Mouse (Mus musculus) lung, postnatal 36 days (tissue): ENCODE data around the gene Bag5.
"Not testable (repeated sequence)": the region's sequence is repeated elsewhere in the genome, so short reads cannot be mapped to it uniquely, and the experiment has no call there.

Experiments
- DNase-seq: peaks from one replicate; pipeline ENCODE4 v3.0.0; 2022; ENCODE audit warnings: mixed read lengths

The Bag5 gene

DNA sequence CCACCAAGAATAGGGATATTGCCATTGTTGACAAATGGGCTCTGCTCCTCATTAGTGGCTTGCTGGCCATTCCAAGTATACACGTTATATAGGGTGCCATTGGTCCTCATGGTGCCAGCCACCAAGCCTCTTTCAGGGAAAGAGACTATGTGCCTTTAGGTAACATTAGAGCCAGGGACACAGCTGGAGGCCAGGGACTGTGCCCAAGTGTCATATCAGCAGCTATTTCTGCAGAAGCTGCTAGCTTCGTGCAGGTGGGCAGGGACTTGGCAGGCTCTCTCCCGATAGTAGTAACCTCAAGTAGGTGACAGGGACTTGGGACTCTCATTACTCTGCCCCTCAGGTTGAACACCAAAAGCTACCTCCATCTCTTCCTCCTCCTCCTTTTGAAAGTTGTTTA, 21.9 kb upstream of the Bag5 start:
- DNase-seq: no peak

GRCm38 (mm10) chr12:111732921-111733320, 19.9 kb upstream of the Bag5 start:
- no peak for DNase-seq

- peak; percentile 91 for DNase-seq
Measured at GRCm38 (mm10) chr12:111731822-111732807, 19.1 kb upstream of the Bag5 start.

GRCm38 (mm10) chr12:111727956-111728355, 14.9 kb upstream of the Bag5 start:
- no peak for DNase-seq

GRCm38 (mm10) chr12:111726122-111726463, 13.0 kb upstream of the Bag5 start:
- peak; percentile 78 for DNase-seq

GRCm38 (mm10) chr12:111725338-111726121, 12.5 kb upstream of the Bag5 start:
- peak; percentile 37 for DNase-seq

DNA sequence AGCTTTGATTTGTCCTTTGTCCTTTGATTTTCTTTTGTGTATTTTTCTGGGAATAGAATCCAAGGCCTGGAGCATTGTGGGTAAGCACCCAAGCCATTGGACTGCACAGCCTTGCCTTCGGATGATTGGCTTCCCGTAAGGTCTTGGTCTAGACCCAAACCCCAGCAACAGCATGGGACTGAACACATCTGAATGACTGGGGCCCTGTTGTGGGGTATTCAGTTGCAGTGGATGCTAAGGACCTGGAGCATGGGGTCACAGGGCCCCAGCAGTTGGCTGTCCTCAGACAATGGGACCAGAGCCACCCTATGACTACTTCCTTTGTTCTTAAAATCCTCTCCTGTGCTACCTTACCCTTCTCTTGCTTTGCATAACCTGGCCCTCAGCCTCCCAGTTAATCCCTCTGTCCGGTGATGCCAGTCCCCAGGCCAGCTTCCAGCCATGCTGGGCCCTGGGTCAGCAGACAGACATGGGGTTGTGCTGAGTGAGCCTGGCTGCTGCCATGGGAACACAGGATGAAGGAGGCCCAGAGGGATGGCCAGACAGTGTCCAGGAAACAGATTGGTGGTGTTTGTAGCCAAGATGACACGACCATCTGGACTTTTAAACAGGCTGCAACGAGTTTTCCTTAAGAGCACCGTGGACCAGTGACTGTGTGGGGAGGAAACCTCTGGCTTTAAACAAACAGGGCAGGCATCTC, 11.7 kb upstream of the Bag5 start:
- DNase-seq: no peak

GRCm38 (mm10) chr12:111722654-111723053, 9.6 kb upstream of the Bag5 start:
- DNase-seq: peak; percentile 68

GRCm38 (mm10) chr12:111720222-111720621, 7.2 kb upstream of the Bag5 start:
- DNase-seq: no peak

GRCm38 (mm10) chr12:111718656-111719055, 5.6 kb upstream of the Bag5 start:
- DNase-seq: no peak

DNA sequence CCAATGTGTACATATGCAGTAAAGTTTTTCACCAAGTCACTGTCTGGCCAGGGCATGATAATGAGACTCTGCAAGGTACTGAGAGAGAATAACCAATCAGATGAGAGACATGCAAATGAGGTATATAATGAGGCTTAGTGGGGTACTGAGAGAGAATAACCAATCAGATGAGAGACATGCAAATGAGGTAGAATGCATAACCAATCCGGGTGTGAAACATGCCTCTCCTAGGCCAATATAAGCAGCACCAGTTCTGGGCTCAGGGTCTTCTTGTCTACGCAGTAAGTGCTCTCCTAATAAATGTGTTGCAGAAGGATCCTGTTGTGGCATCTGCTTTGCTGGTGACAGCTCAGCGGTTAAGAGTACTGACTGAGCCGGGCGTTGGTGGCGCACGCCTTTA, 3.4 kb upstream of the Bag5 start:
- DNase-seq: no peak

GRCm38 (mm10) chr12:111713880-111714279, 823 bp upstream of the Bag5 start:
- DNase-seq: not testable (repeated sequence)

- DNase-seq: no peak
Measured at GRCm38 (mm10) chr12:111712476-111712875, 581 bp downstream of the Bag5 start.

DNA sequence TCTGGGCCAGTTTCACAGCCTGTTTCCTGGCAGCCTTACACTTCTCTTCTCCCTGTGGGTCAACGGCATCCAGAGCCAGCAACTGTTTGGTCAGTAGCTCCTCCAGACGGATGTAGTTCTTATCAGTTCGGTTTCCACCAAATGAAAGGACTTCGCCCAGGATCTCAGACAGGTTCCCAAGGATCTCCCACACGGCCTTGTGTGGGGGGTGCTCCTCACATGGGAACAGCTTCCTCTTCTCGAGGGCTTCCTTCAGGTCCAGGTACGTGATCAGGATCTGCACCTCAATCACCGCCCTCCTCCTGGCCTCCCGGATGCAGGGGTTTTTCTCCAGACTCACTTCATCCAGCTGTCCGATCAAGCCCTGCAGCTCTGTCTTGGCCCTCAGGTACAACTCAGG, 3.0 kb downstream of the Bag5 start:
- DNase-seq: no peak

DNA sequence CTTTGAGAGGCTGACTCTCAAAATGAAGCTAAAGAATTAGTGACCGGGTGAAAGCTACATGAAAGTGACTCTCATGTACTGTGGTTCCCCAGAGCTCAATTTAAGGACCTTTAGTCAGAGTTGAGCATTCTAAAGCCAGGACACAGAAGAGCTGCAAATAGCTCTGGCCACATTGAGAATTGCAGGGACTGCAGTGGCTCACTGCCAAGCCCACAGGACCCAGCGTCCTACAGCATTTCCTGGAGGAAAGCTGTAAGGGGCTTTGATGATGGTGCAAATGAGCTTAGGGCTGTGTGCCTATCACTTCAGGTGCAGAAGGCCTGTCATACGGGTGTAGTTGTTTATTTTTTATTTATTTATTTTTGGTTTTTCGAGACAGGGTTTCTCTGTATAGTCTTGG, 4.9 kb downstream of the Bag5 start:
- no peak for DNase-seq

DNA sequence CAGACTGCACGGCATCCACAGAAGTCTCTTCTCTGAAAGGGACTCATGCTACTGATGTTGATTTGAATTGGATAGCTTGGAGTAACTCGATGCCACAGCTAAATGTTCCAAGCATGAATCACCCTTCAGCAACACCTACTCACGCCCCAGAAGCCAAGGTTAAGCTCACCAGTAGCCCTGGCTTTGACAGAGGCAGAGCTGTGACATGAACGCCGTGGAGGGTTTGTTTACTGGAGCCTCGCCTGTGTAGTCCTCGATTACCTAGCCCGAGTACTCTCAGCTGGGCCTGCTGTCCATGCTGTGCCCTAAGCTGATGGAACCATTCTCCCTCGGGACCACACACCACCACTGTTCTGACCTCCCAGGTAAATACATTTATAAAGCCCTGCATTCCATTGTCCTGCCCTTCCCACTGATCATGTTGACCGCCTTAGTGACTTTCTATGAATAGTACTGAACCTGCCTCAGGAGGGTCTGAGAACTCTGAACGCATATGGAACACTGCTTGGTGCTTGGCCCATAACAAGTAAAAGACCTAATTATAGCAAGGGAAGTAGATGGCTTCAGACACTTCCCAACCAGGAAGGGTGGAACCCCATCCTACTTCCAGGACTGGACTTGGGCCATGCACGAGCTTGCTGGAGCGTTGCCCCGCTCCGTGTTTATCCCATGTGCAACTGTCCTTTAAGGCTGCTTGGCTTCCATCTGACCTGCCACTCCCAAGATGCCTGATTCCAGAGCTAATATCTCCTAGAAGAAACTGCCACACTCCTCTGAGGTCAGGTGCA, 7.7 kb downstream of the Bag5 start:
- peak; percentile 93 for DNase-seq

GRCm38 (mm10) chr12:111704609-111705008, 8.4 kb downstream of the Bag5 start:
- DNase-seq: peak; percentile 64

DNA sequence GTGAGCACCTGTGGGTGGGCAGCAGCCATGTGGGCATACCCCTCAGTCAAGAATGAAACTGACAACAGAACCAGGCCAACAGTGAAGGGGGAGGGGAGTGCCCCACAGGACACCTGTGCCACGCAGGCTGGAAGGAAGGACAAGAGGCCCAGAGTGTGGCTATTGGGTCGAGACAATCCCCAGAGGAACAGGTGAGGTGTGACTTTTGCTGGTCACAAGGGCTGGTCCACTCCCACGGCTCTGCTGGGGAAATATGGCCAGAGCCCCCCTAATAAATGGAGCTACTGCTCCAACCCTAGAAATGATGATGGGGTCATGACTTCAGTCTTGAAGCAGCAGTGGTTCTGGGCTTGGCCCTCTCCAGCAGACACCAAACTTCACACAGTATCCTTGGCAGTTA, 9.8 kb downstream of the Bag5 start:
- DNase-seq: no peak

- no peak for DNase-seq
Measured at GRCm38 (mm10) chr12:111700920-111701458, 12.1 kb downstream of the Bag5 start.

DNA sequence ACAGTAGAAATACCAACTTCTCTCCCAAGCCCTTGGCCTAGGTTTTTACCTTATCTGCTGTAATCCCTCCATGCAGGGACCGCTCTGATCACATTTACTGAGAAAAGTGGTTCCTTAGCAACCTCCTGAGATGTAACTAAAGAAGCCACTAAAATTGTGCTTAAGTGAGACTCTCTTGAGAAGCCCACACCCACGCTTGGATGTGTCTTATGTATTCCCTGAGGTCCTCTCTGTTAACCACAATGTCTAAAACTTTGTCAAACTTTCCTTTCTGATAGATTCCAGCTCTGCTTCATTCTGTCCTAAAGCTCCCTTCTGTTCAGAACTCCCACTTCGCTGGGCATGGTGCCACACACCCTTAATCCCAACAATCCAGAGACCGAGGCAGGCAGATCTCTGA, 13.5 kb downstream of the Bag5 start:
- DNase-seq: no peak

GRCm38 (mm10) chr12:111698346-111698913, 14.6 kb downstream of the Bag5 start:
- no peak for DNase-seq

- no peak for DNase-seq
Measured at GRCm38 (mm10) chr12:111697708-111698107, 15.3 kb downstream of the Bag5 start.
